Mouse (Mus musculus) heart, postnatal 0 days (tissue): ENCODE results near the gene Gid8. TPM values are rescaled to one million over a fixed set of nuclear protein-coding genes. Genes with fewer than 3 reads are reported as not detected.

Experiments used
- ATAC-seq: fragments of 200-750 bp; cut with Nextera tagmentation; 2 replicates; pipeline ENCODE4 v1.8.0; 2017; ENCODE audit warnings: low read depth, moderate number of reproducible peaks, moderate library complexity; ENCODE audit not compliant: insufficient read depth
- DNase-seq: peaks from one replicate; pipeline ENCODE4 v3.0.0-alpha.2; 2016; ENCODE audit warnings: low spot score
- H3K27ac ChIP-seq: fragments of 300-500 bp; sonication (generic); 2 replicates; pipeline ENCODE4 v1.5.1; 2014; ENCODE audit warnings: low read depth, mild to moderate bottlenecking
- H3K27me3 ChIP-seq: fragments of 300-500 bp; sonication (generic); 2 replicates; pipeline ENCODE4 v1.6.1; 2014; ENCODE audit warnings: low read length, mixed read lengths; ENCODE audit not compliant: control insufficient read depth, insufficient read depth
- H3K36me3 ChIP-seq: fragments of 300-500 bp; sonication (generic); replicated peaks from 2 replicates; pipeline ENCODE4 v1.6.1; 2014; ENCODE audit warnings: low read length, mixed read lengths; ENCODE audit not compliant: control insufficient read depth, insufficient read depth
- H3K4me1 ChIP-seq: fragments of 300-500 bp; sonication (generic); 2 replicates; pipeline ENCODE4 v1.6.1; 2014; ENCODE audit warnings: antibody characterized with exemption; ENCODE audit not compliant: control insufficient read depth, insufficient read depth
- H3K4me2 ChIP-seq: fragments of 300-500 bp; sonication (generic); 2 replicates; pipeline ENCODE4 v1.6.1; 2014; ENCODE audit warnings: low read depth, mild to moderate bottlenecking, low read length, moderate library complexity
- H3K4me3 ChIP-seq: fragments of 300-500 bp; sonication (generic); 2 replicates; pipeline ENCODE4 v1.5.1; 2014; ENCODE audit warnings: low read depth, low read length
- H3K9ac ChIP-seq: fragments of 300-500 bp; sonication (generic); replicated peaks from 2 replicates; pipeline ENCODE4 v1.6.1; 2014; ENCODE audit warnings: low read depth, low read length, mixed read lengths
- H3K9me3 ChIP-seq: fragments of 300-500 bp; sonication (generic); replicated peaks from 2 replicates; pipeline ENCODE4 v1.6.1; 2016; ENCODE audit warnings: low read length; ENCODE audit not compliant: control insufficient read depth
- CTCF ChIP-seq: IDR thresholded peaks from 2 replicates; pipeline ENCODE4 v1.5.1; 2016; ENCODE audit warnings: antibody characterized with exemption, control low read depth, low read depth
- EP300 ChIP-seq: IDR thresholded peaks from 2 replicates; pipeline ENCODE4 v1.6.1; 2016; ENCODE audit warnings: antibody characterized with exemption, low read depth
- WGBS: fragments of 180-500 bp; shearing (Covaris S2); extraction: QIAGEN DNeasy Blood & Tissue Kit; methylation state at CpG from one replicate; pipeline ENCODE4 v1.1.7; 2014; 5-methylcytosine and 5-hydroxymethylcytosine counted together
- polyA plus RNA-seq: library from polyadenylated mRNA; unstranded; fragments of >200 nt; fragmentation: Nextera tagmentation; extraction: Ambion mirVana; gene quantifications from 2 replicates; pipeline ENCODE4 v1.2.1, GENCODE M21; 2015
- total RNA-seq: library from RNA; depleted of rRNA; stranded (reverse); fragments of >200 nt; gene quantifications from 2 replicates; pipeline ENCODE4 v1.2.3, GENCODE M21; 2014; ENCODE audit warnings: low replicate concordance

Gene Gid8
- total and polyA plus RNA-seq, 2 experiments from 2014 or later: 26.7 to 51.9 TPM

DNA sequence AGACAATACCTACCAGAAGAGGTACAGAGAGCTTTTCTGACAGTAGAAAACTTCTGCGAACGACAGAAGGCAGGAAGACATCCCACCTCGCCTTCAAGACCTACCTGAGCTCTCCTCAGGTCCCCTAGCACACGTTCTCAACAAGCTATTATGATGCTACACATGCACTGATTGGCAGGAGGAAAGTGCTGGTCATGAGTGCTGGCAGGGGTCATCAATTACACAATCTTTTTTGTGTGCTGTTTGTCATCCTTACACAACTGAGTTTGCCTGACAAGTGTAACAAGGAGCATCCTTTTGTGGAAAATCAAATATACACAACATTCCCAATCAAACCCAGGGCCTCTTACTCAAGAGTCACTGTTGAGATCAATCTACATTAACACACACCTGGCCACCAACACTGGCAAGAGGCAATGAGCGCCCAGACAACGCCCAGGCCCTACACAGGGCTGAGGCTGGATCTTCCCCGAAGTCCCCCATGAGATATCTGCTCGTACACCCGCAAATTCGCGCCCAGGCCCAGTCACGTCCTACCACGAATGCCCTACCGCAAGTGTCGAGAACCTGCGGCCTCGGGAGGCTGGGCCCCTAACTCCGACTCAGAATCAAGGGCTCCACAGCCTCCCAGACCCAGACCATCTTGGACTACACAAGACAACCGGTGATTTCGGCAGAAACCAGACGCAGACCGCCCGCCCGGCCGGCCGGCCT, 8.7 kb upstream of the Gid8 start:
- H3K9me3 ChIP-seq: no peaks in the 10 kb centered on the region
- no peaks in the 10 kb centered on the region for H3K36me3 ChIP-seq
- H3K4me2 ChIP-seq: peak overlapping the region; percentile 80
- WGBS: 3% methylated on average over 26 of the region's 26 CpGs
- H3K4me1 ChIP-seq: peaks cover 49% of the 10 kb centered on the region
- H3K9ac ChIP-seq: peak overlapping the region; percentile 96
- no peaks in the 10 kb centered on the region for H3K27me3 ChIP-seq
- peak overlapping the region; percentile 96 for H3K27ac ChIP-seq
- ATAC-seq (peak; percentile 18), DNase-seq (no peak)
- peak overlapping the region; percentile 90 for H3K4me3 ChIP-seq
- TF ChIP-seq EP300: no peak
- TF ChIP-seq CTCF: no peak

DNA sequence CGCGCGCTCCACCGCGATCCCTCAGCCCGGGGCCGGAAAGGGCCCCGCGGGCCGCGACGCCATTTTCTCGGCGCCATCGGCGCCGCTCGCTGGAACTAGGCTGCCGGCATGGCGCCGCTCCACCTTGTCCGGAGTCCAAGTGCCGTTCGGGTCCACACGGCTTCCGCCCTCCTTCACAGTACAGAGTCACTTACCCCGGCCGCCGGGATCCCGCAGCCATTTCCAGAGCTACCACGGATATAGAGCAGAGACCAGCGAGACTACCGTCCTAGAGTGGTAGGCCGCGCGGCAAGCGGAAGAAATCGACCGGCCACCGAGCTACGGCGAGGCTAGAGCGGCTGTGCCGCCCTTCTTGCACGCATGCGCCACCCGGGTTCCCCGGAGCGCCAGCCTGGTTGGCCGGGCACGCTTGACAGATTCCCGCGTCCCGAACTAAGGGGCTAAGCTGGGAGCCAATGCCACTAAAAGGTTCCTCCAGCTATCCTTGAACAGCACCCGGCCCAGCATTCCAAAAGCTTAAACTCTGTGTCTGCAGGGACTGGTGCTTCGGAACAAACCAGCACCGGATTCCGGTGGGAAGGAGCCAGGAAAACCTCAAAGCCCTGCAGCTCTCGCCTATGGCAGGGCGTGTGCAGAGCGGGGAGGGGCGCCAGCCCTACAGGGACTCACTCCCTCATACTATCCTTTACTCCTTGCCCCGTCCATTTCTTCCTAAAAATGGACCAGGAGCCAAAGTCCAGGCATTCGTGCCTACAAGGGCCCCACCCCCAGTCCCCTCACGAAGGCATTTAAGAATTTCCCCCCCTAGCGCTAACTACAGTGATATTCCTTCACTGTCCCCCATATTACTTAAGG, 7.9 kb upstream of the Gid8 start:
- Histone ChIP-seq H3K27me3 (no peaks in the 10 kb centered on the region), H3K4me3 (peak overlapping the region; percentile 90), H3K4me2 (peak overlapping the region; percentile 80), H3K9me3 (no peaks in the 10 kb centered on the region), H3K9ac (peak overlapping the region; percentile 96), H3K36me3 (no peaks in the 10 kb centered on the region), H3K4me1 (peaks cover 49% of the 10 kb centered on the region), H3K27ac (peak overlapping the region; percentile 96)
- no peak for TF ChIP-seq CTCF
- TF ChIP-seq EP300: 0 out of 2 replicates have a peak, but pooled peaks have one; percentile 50
- DNase-seq: peak; percentile 93
- WGBS: under 1% methylated on average over 66 of the region's 66 CpGs
- ATAC-seq: peak; percentile 95

DNA sequence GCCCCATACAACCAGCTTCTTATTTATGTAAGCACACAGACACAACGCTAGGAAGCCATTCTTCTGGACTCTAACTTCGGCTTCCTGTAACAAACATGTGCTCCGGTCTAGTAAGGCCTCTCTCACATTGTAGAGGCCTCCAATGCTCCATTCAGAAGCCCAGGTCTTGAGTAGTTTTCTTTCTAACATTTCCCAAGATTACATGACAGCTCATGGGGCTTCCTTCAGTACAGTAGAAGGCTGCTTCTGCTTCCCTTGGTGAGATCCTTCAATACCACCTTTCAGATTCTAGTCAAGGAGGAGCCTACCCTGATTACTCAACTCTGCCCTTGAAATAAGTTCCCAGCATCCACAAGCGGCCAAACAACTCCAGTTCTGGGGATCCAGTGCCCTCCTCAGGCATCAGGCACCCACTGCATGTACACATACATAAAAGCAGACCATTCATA, 7.2 kb upstream of the Gid8 start:
- no peaks in the 10 kb centered on the region for H3K36me3 ChIP-seq
- TF ChIP-seq EP300 (no peak), CTCF (no peak)
- no peak for ATAC-seq

GRCm38 (mm10) chr2:180703175-180703574, 6.7 kb upstream of the Gid8 start:
- Histone ChIP-seq H3K9ac (0 out of 2 replicates have a peak overlapping the region, but pooled peaks have one; percentile 96), H3K4me3 (no peak overlapping the region), H3K27me3 (no peaks in the 10 kb centered on the region), H3K4me1 (peaks cover 50% of the 10 kb centered on the region), H3K27ac (peak overlapping the region; percentile 96; the same call in 1 of the 2 replicates), H3K36me3 (no peaks in the 10 kb centered on the region), H3K4me2 (no peak overlapping the region), H3K9me3 (no peaks in the 10 kb centered on the region)
- no peak for ATAC-seq
- TF ChIP-seq CTCF (no peak), EP300 (no peak)
- DNase-seq: no peak
- WGBS: 67% methylated on average over 5 of the region's 5 CpGs

More for the DNA sequence above, 7.2 kb upstream of the Gid8 start:
- Histone ChIP-seq H3K9me3 (no peaks in the 10 kb centered on the region), H3K9ac (peak overlapping the region; percentile 96), H3K4me2 (peak overlapping the region; percentile 80), H3K27ac (peak overlapping the region; percentile 96), H3K4me3 (peak overlapping the region; percentile 90), H3K27me3 (no peaks in the 10 kb centered on the region), H3K4me1 (peaks cover 49% of the 10 kb centered on the region)
- 29% methylated on average over 4 of the region's 4 CpGs for WGBS
- no peak for DNase-seq

DNA sequence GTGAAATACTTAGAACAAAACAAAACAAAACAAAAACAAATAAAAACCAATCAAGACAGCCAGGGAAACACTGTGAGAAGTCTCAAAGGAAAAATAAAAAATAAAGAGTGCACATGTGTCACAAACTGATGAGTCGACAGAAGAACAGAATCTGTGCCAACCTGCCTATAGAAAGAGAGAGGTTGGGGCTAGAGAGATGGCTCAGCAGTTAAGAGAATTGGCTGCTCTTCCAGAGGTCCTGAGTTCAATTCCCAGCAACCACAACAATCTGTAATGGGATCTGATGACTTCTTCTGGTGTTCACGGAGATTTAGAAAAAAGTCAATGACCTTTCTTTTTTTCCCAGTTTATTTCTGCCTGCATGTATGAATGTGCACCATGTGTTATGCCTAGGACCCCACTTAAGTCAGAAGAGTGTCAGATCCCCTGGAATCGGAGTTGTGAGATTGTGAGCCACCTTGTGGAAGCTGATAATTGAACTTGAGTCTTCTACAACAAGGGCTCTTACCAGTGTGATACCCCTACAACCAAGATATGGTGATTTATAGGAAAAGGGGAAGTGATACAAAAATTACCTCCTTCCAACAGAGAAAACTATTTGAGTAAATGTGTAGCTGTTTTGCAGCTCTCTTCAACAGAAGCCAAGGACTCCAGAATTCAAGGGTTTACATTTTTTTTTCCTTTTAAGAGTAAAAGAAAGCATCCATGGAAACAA, 6.1 kb upstream of the Gid8 start:
- Histone ChIP-seq H3K4me2 (no peak overlapping the region), H3K9ac (no peak overlapping the region), H3K4me1 (peaks cover 53% of the 10 kb centered on the region), H3K4me3 (no peak overlapping the region), H3K27me3 (no peaks in the 10 kb centered on the region), H3K27ac (peak overlapping the region; percentile 83; the same call in 1 of the 2 replicates), H3K9me3 (no peaks in the 10 kb centered on the region), H3K36me3 (no peaks in the 10 kb centered on the region)
- ATAC-seq (no peak), DNase-seq (no peak)
- 72% methylated on average over 3 of the region's 3 CpGs for WGBS
- TF ChIP-seq CTCF: no peak
- no peak for TF ChIP-seq EP300
